Mouse (Mus musculus) monocyte, adult 2 months (primary cell): Measurements from ENCODE around the gene Slc7a10.
"Not testable (repeated sequence)": the region's sequence is repeated elsewhere in the genome, so short reads cannot be mapped to it uniquely, and the experiment has no call there.

ENCODE experiments used
- DNase-seq, 2 experiments: peaks; one replicate each; pipeline ENCODE4 v3.0.0; 2022; ENCODE audit warnings: low spot score in 2 of 2, low read depth in 1 of 2

Gene Slc7a10

DNA sequence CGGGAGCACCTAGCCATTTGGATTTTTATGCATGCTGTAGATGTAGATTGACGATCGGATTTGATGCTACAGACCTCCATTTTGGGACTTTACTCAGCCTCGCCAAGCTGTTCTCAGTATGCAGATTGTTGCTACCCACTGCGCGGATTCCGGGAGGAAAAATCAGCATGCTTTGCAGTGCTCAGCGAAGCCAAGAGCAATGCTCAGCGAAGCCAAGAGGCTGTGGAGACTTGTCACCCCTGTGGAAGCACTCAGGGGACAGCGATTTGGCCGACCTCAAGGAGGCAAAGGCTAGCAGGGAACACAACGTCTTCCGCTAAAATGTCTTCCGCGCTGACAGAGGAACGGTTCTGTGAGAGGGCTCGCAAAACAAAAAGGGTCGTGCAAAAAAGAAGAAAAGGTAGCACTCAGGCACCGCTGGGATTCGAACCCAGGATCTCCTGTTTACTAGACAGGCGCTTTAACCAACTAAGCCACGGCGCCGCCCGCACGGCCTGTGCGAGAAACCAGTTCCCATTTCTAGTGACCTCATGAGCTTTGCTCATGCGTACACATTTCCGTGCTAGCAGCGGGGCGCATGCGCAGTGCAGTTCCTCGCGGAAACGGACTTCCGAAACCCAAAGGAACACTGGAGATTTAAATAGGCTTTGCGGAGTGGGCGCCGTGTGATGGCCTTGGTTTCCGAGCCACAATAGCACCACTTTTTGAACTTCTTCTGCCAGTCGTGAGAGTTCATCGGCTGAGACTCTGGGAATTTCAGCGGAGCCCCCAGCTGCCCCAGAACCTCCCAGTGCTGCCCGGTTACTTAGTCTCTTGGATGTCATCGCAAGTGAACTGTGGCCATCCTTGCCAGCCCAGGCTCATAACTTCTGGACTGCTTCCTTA lies 48.4 kb downstream of the Slc7a10 start:
- DNase-seq = peak; percentile 92 to 95

- peak in 1 of 2 experiments; percentile 10 for DNase-seq
Measured at GRCm38 (mm10) chr7:35235308-35235707, 49.1 kb downstream of the Slc7a10 start.

DNA sequence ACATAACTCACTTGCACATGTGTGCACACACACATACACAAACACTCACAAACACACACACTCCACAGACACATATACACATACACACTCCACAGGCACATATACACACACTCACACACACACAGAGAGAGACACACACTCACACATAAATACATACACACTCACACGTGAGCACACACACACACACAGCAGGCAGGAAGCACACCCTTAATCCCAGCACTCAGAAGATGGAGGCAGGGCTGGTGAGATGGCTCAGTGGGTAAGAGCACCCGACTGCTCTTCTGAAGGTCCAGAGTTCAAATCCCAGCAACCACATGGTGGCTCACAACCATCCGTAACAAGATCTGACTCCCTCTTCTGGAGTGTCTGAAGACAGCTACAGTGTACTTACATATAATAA lies 51.8 kb downstream of the Slc7a10 start:
- DNase-seq = not testable (repeated sequence)
